Mouse (Mus musculus): ENCODE results near the gene 1700008O03Rik. TPM values are rescaled to one million over a fixed set of nuclear protein-coding genes. Genes with fewer than 3 reads are reported as not detected.
A peak's percentile ranks its signal among the peaks of the same experiment; 100 is the strongest.

Gene 1700008O03Rik
- polyA plus RNA-seq, 1 experiment = 131 TPM

GRCm38 (mm10) chr7:44360792-44361301, 24.8 kb downstream of the 1700008O03Rik start:
- H3K4me3 ChIP-seq (ENCODE audit: control insufficient read depth, low read depth, low read length) = no peak overlapping the region; the same call in 1 of the 2 replicates
- H3K27me3 ChIP-seq (ENCODE audit: control insufficient read depth, insufficient read depth, low read length) = no peaks in the 10 kb centered on the region
- no peak for TF ChIP-seq POLR2A (IDR thresholded peaks at IDR 0.05; ENCODE audit: control insufficient read depth, low read depth, low read length)
- no peak for TF ChIP-seq CTCF (IDR thresholded peaks at IDR 0.05; ENCODE audit: control insufficient read depth, insufficient read depth, insufficient replicate concordance, low read depth, low read length)
- no peak overlapping the region for H3K27ac ChIP-seq (ENCODE audit: control insufficient read depth, insufficient read depth, low read depth, low read length)
- no peaks in the 10 kb centered on the region for H3K36me3 ChIP-seq (ENCODE audit: control insufficient read depth, insufficient read depth, low read length)
- peaks cover 27% of the 10 kb centered on the region for H3K4me1 ChIP-seq (ENCODE audit: control insufficient read depth, insufficient read depth, low read length)

GRCm38 (mm10) chr7:44359908-44360672, 25.5 kb downstream of the 1700008O03Rik start:
- peak overlapping the region; percentile 80 for H3K4me3 ChIP-seq (ENCODE audit: control insufficient read depth, low read depth, low read length)
- no peak for TF ChIP-seq CTCF (IDR thresholded peaks at IDR 0.05; ENCODE audit: control insufficient read depth, insufficient read depth, insufficient replicate concordance, low read depth, low read length)
- TF ChIP-seq POLR2A (IDR thresholded peaks at IDR 0.05; ENCODE audit: control insufficient read depth, low read depth, low read length) = peak; percentile 44; the same call in 1 of the 2 replicates
- H3K27ac ChIP-seq (ENCODE audit: control insufficient read depth, insufficient read depth, low read depth, low read length) = no peak overlapping the region

GRCm38 (mm10) chr7:44358886-44359654, 26.6 kb downstream of the 1700008O03Rik start:
- Histone ChIP-seq H3K27me3 (ENCODE audit: control insufficient read depth, insufficient read depth, low read length) (no peaks in the 10 kb centered on the region), H3K4me1 (ENCODE audit: control insufficient read depth, insufficient read depth, low read length) (peaks cover 31% of the 10 kb centered on the region), H3K36me3 (ENCODE audit: control insufficient read depth, insufficient read depth, low read length) (no peaks in the 10 kb centered on the region), H3K27ac (ENCODE audit: control insufficient read depth, insufficient read depth, low read depth, low read length) (no peak overlapping the region), H3K4me3 (ENCODE audit: control insufficient read depth, low read depth, low read length) (no peak overlapping the region)
- TF ChIP-seq CTCF (IDR thresholded peaks at IDR 0.05; ENCODE audit: control insufficient read depth, insufficient read depth, insufficient replicate concordance, low read depth, low read length) = no peak
- no peak for TF ChIP-seq POLR2A (IDR thresholded peaks at IDR 0.05; ENCODE audit: control insufficient read depth, low read depth, low read length)

More at GRCm38 (mm10) chr7:44359908-44360672, 25.5 kb downstream of the 1700008O03Rik start:
- H3K27me3 ChIP-seq (ENCODE audit: control insufficient read depth, insufficient read depth, low read length) = no peaks in the 10 kb centered on the region
- H3K4me1 ChIP-seq (ENCODE audit: control insufficient read depth, insufficient read depth, low read length) = peaks cover 27% of the 10 kb centered on the region
- no peaks in the 10 kb centered on the region for H3K36me3 ChIP-seq (ENCODE audit: control insufficient read depth, insufficient read depth, low read length)

- no peak for TF ChIP-seq POLR2A (IDR thresholded peaks at IDR 0.05; ENCODE audit: control insufficient read depth, low read depth, low read length)
- no peak for TF ChIP-seq CTCF (IDR thresholded peaks at IDR 0.05; ENCODE audit: control insufficient read depth, insufficient read depth, insufficient replicate concordance, low read depth, low read length)
- Histone ChIP-seq H3K27me3 (ENCODE audit: control insufficient read depth, insufficient read depth, low read length) (no peaks in the 10 kb centered on the region), H3K4me1 (ENCODE audit: control insufficient read depth, insufficient read depth, low read length) (peaks cover 37% of the 10 kb centered on the region), H3K4me3 (ENCODE audit: control insufficient read depth, low read depth, low read length) (no peak overlapping the region), H3K27ac (ENCODE audit: control insufficient read depth, insufficient read depth, low read depth, low read length) (no peak overlapping the region), H3K36me3 (ENCODE audit: control insufficient read depth, insufficient read depth, low read length) (no peaks in the 10 kb centered on the region)
Observed at GRCm38 (mm10) chr7:44358012-44358411, 27.6 kb downstream of the 1700008O03Rik start.

GRCm38 (mm10) chr7:44357531-44357930, 28.1 kb downstream of the 1700008O03Rik start:
- H3K4me3 ChIP-seq (ENCODE audit: control insufficient read depth, low read depth, low read length) = no peak overlapping the region
- TF ChIP-seq CTCF (IDR thresholded peaks at IDR 0.05; ENCODE audit: control insufficient read depth, insufficient read depth, insufficient replicate concordance, low read depth, low read length) (no peak), POLR2A (IDR thresholded peaks at IDR 0.05; ENCODE audit: control insufficient read depth, low read depth, low read length) (no peak)
- no peak overlapping the region for H3K27ac ChIP-seq (ENCODE audit: control insufficient read depth, insufficient read depth, low read depth, low read length)
- H3K27me3 ChIP-seq (ENCODE audit: control insufficient read depth, insufficient read depth, low read length) = no peaks in the 10 kb centered on the region
- H3K36me3 ChIP-seq (ENCODE audit: control insufficient read depth, insufficient read depth, low read length) = no peaks in the 10 kb centered on the region
- peaks cover 38% of the 10 kb centered on the region for H3K4me1 ChIP-seq (ENCODE audit: control insufficient read depth, insufficient read depth, low read length)

GRCm38 (mm10) chr7:44356590-44357481, 28.8 kb downstream of the 1700008O03Rik start:
- TF ChIP-seq CTCF (IDR thresholded peaks at IDR 0.05; ENCODE audit: control insufficient read depth, insufficient read depth, insufficient replicate concordance, low read depth, low read length) = no peak
- no peak for TF ChIP-seq POLR2A (IDR thresholded peaks at IDR 0.05; ENCODE audit: control insufficient read depth, low read depth, low read length)
- H3K36me3 ChIP-seq (ENCODE audit: control insufficient read depth, insufficient read depth, low read length) = no peaks in the 10 kb centered on the region
- H3K4me1 ChIP-seq (ENCODE audit: control insufficient read depth, insufficient read depth, low read length) = peaks cover 43% of the 10 kb centered on the region
- H3K27ac ChIP-seq (ENCODE audit: control insufficient read depth, insufficient read depth, low read depth, low read length) = no peak overlapping the region
- no peaks in the 10 kb centered on the region; the same call in 1 of the 2 replicates for H3K27me3 ChIP-seq (ENCODE audit: control insufficient read depth, insufficient read depth, low read length)
- H3K4me3 ChIP-seq (ENCODE audit: control insufficient read depth, low read depth, low read length) = no peak overlapping the region
